17 mouse cellular contexts compared by ENCODE assay signal in the genomic region with DNA sequence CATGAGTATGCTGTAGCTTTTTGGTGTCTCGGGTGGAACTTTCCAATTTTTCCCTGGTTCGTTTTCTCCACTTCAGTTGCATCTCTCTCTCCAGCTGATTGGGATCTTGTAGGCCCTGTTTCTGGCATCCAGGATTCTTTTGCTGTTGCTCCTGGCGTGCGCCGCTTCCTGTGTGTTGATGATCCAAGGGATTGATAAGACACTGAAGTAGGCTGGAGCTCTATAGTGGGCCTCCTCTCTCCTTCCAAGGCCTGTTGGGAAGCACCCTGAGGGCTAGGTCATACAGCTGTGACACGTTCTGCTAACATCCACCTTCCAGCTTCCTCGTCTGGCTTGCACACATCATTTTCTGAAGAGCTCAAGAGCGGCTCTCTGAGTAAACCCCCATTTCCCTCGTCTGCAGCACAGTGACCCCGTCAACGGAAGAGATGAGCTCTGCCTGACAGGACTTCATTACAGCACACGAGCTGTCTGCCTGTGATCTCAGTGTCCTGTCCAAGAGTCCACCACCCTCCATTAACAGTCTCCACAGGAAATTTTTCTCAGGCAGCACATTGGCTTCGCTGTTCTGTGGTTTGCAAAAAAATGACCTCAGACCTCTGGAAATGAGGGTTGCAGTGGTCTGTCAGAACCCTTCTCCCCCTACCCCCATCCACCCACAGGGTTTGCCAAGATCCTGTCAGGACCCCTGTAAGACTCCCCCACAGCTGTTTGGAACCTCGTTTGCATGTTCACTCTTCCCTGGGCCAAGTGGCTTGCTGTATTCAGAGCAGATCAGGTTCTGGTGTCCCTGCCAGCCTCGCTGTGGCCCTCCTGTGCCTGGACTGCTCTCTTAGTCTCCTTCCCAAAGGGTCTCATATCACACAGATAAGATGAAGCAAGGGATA. TPM values are rescaled to one million over a fixed set of nuclear protein-coding genes. Genes with fewer than 3 reads are reported as not detected.
DNase-seq lines count a peak whose midpoint lies in the region; ATAC-seq lines count a peak whose summit lies in the region.
"Had no signal": no experiment of that assay in that cellular context is flagged by ENCODE, and none has a peak within 500 bp of the region (broad histone marks: within the 10 kb centered on the region; RNA-seq: fewer than 3 reads in every experiment).

No protein-coding gene starts in this region.

- no peak for DNase-seq in midbrain, embryonic 10.5 days (ENCODE audit: low spot score)
- DNase-seq in kidney, postnatal 4 days, result peak; percentile 44 to 57
- no peak for DNase-seq in heart, embryonic 10.5 days (ENCODE audit: low spot score)
- DNase-seq: adrenal gland, postnatal 10 days; cerebellum, adult 9-10 months; gastrocnemius, postnatal 25 days; heart, postnatal 4 days; thymus, postnatal 4 days had no signal

- no peak overlapping the region for H3K4me2 ChIP-seq in kidney, embryonic 14.5 days (replicated peaks; ENCODE audit: low read depth, low read length)
- no peak overlapping the region for H3K4me2 ChIP-seq in kidney, embryonic 15.5 days
- no peak overlapping the region for H3K4me2 ChIP-seq in midbrain, embryonic 15.5 days
- H3K4me2 ChIP-seq in forebrain, embryonic 16.5 days (ENCODE audit: low read length), result no peak overlapping the region
- H3K4me2 ChIP-seq: heart, embryonic 12.5 days; liver, embryonic 11.5 days had no signal

- 50% methylated on average over 15 of the region's 15 CpGs for WGBS in kidney, embryonic 14.5 days
- 54% methylated on average over 15 of the region's 15 CpGs for WGBS in kidney, embryonic 15.5 days
- WGBS in midbrain, embryonic 10.5 days, result 85% methylated on average over 15 of the region's 15 CpGs
- 65% methylated on average over 15 of the region's 15 CpGs for WGBS in midbrain, embryonic 15.5 days
- 63% methylated on average over 15 of the region's 15 CpGs for WGBS in forebrain, embryonic 16.5 days
- WGBS in heart, embryonic 10.5 days, result 67% methylated on average over 15 of the region's 15 CpGs

- no peak overlapping the region for H3K4me3 ChIP-seq in kidney, embryonic 14.5 days (ENCODE audit: low read length)
- H3K4me3 ChIP-seq in kidney, embryonic 15.5 days (replicated peaks), result no peak overlapping the region
- no peak overlapping the region for H3K4me3 ChIP-seq in midbrain, embryonic 10.5 days
- H3K4me3 ChIP-seq in midbrain, embryonic 15.5 days, result no peak overlapping the region
- H3K4me3 ChIP-seq in forebrain, embryonic 16.5 days (replicated peaks; ENCODE audit: low read length), result no peak overlapping the region
- H3K4me3 ChIP-seq in heart, embryonic 10.5 days, result no peak overlapping the region
- H3K4me3 ChIP-seq: heart, embryonic 12.5 days; myocyte had no signal

- H3K9me3 ChIP-seq in kidney, embryonic 14.5 days (ENCODE audit: control insufficient read depth, low read length), result no peaks in the 10 kb centered on the region
- H3K9me3 ChIP-seq in kidney, embryonic 15.5 days (replicated peaks), result no peaks in the 10 kb centered on the region
- no peaks in the 10 kb centered on the region for H3K9me3 ChIP-seq in midbrain, embryonic 10.5 days (replicated peaks)
- H3K9me3 ChIP-seq in midbrain, embryonic 15.5 days, result no peaks in the 10 kb centered on the region
- no peaks in the 10 kb centered on the region for H3K9me3 ChIP-seq in forebrain, embryonic 16.5 days (ENCODE audit: control insufficient read depth, low read length)
- no peaks in the 10 kb centered on the region for H3K9me3 ChIP-seq in heart, embryonic 10.5 days
- H3K9me3 ChIP-seq: heart, embryonic 12.5 days had no signal

- 0 out of 2 replicates have a peak overlapping the region, but pooled peaks have one; percentile 31 for H3K9ac ChIP-seq in kidney, embryonic 14.5 days (ENCODE audit: low read depth, low read length)
- H3K9ac ChIP-seq in kidney, embryonic 15.5 days, result no peak overlapping the region
- H3K9ac ChIP-seq in midbrain, embryonic 15.5 days, result no peak overlapping the region
- no peak overlapping the region for H3K9ac ChIP-seq in forebrain, embryonic 16.5 days (replicated peaks; ENCODE audit: low read depth, low read length)
- H3K9ac ChIP-seq: heart, embryonic 12.5 days had no signal

- no peaks in the 10 kb centered on the region for H3K36me3 ChIP-seq in kidney, embryonic 14.5 days (ENCODE audit: control insufficient read depth, insufficient read depth, low read length)
- no peaks in the 10 kb centered on the region for H3K36me3 ChIP-seq in kidney, embryonic 15.5 days
- H3K36me3 ChIP-seq in midbrain, embryonic 10.5 days, result peaks cover 87% of the 10 kb centered on the region
- H3K36me3 ChIP-seq in midbrain, embryonic 15.5 days (replicated peaks), result no peaks in the 10 kb centered on the region
- no peaks in the 10 kb centered on the region for H3K36me3 ChIP-seq in forebrain, embryonic 16.5 days (ENCODE audit: control insufficient read depth, insufficient read depth)
- no peaks in the 10 kb centered on the region for H3K36me3 ChIP-seq in heart, embryonic 10.5 days
- H3K36me3 ChIP-seq: heart, embryonic 12.5 days had no signal

- no peak overlapping the region for H3K27ac ChIP-seq in kidney, embryonic 14.5 days (ENCODE audit: low read depth, low read length)
- no peak overlapping the region for H3K27ac ChIP-seq in kidney, embryonic 15.5 days
- H3K27ac ChIP-seq in midbrain, embryonic 10.5 days (replicated peaks), result peak overlapping the region; percentile 42
- H3K27ac ChIP-seq in midbrain, embryonic 15.5 days, result no peak overlapping the region
- H3K27ac ChIP-seq in forebrain, embryonic 16.5 days (ENCODE audit: low read length), result no peak overlapping the region
- no peak overlapping the region for H3K27ac ChIP-seq in heart, embryonic 10.5 days

- peaks cover 13% of the 10 kb centered on the region; the same call in 1 of the 2 replicates for H3K4me1 ChIP-seq in kidney, embryonic 14.5 days (ENCODE audit: control insufficient read depth, insufficient read depth, low read length)
- peaks cover 24% of the 10 kb centered on the region for H3K4me1 ChIP-seq in kidney, embryonic 15.5 days
- peaks cover 50% of the 10 kb centered on the region for H3K4me1 ChIP-seq in midbrain, embryonic 10.5 days
- H3K4me1 ChIP-seq in midbrain, embryonic 15.5 days, result 0 out of 2 replicates have a peak, but pooled peaks cover 13% of the 10 kb centered on the region
- H3K4me1 ChIP-seq in forebrain, embryonic 16.5 days (replicated peaks; ENCODE audit: control insufficient read depth, insufficient read depth, low read length), result peaks cover 16% of the 10 kb centered on the region
- no peaks in the 10 kb centered on the region; the same call in 1 of the 2 replicates for H3K4me1 ChIP-seq in heart, embryonic 10.5 days

- ATAC-seq in kidney, embryonic 14.5 days (ENCODE audit: low FRiP score, low TSS enrichment), result no peak
- no peak for ATAC-seq in kidney, embryonic 15.5 days (replicated peaks; ENCODE audit: low FRiP score)
- ATAC-seq in midbrain, embryonic 15.5 days (replicated peaks), result no peak
- peak; percentile 26 for ATAC-seq in forebrain, embryonic 16.5 days
- no peak for ATAC-seq in monocyte, adult 5-6 weeks (replicated peaks; ENCODE audit: insufficient number of reproducible peaks, low FRiP score, low TSS enrichment, poor library complexity, severe bottlenecking)

- H3K27me3 ChIP-seq in kidney, embryonic 14.5 days (ENCODE audit: control insufficient read depth, insufficient read depth, low read length), result no peaks in the 10 kb centered on the region
- no peaks in the 10 kb centered on the region; the same call in 1 of the 2 replicates for H3K27me3 ChIP-seq in kidney, embryonic 15.5 days
- H3K27me3 ChIP-seq in midbrain, embryonic 10.5 days (ENCODE audit: low read depth, poor library complexity, severe bottlenecking), result no peaks in the 10 kb centered on the region
- H3K27me3 ChIP-seq in midbrain, embryonic 15.5 days (replicated peaks), result no peaks in the 10 kb centered on the region
- no peaks in the 10 kb centered on the region for H3K27me3 ChIP-seq in forebrain, embryonic 16.5 days (replicated peaks; ENCODE audit: control insufficient read depth, insufficient read depth, low read length)
- 0 out of 2 replicates have a peak, but pooled peaks cover 3% of the 10 kb centered on the region for H3K27me3 ChIP-seq in heart, embryonic 10.5 days (ENCODE audit: insufficient read depth, poor library complexity, severe bottlenecking)

RNA-seq across cellular contexts. Expression of gene Sema5b, which starts 14.9 kb away (rescaled TPM):
- 4.9 and 8.4 TPM in 2 replicates for polyA plus RNA-seq in kidney, embryonic 14.5 days (2014; fragmentation: Nextera tagmentation; extraction: Ambion mirVana)
- polyA plus RNA-seq in kidney, embryonic 15.5 days (2015; fragmentation: Nextera tagmentation; extraction: Ambion mirVana), result 6.2 and 6.8 TPM in 2 replicates
- polyA plus RNA-seq in midbrain, embryonic 10.5 days (2016; fragmentation: Nextera tagmentation; extraction: Ambion mirVana), result 59.1 and 72.3 TPM in 2 replicates
- polyA plus RNA-seq in midbrain, embryonic 15.5 days (2015; fragmentation: Nextera tagmentation; extraction: Ambion mirVana), result 25.4 and 27.7 TPM in 2 replicates
- polyA plus RNA-seq in forebrain, embryonic 16.5 days (2015; fragmentation: Nextera tagmentation; extraction: Ambion mirVana), result 22.3 and 30.1 TPM in 2 replicates
- total RNA-seq in monocyte, adult 5-6 weeks (2017), result not detected in 3 replicates
- 1.5 and 2.2 TPM in 2 replicates for polyA plus RNA-seq in heart, embryonic 10.5 days (2016; fragmentation: Nextera tagmentation; extraction: Ambion mirVana)
- total RNA-seq: neutrophil, adult 5-6 weeks had no signal
- polyA plus RNA-seq: myocyte had no signal

Comparison
In these comparisons a context has a peak if more than half of its experiments do, and no peak if none do; other contexts are left out.
1. DNase-seq: peak in kidney, postnatal 4 days (2 of 2); none in midbrain, embryonic 10.5 days (single experiment) and heart, embryonic 10.5 days (single experiment).